Mouse (Mus musculus) lung, postnatal 36 days (tissue): Measurements from ENCODE around the gene Cdkn1c.
A peak's percentile ranks its signal among the peaks of the same experiment; 100 is the strongest.

Experiments
- DNase-seq: peaks from one replicate; pipeline ENCODE4 v3.0.0; 2022; ENCODE audit warnings: mixed read lengths

Gene Cdkn1c

DNA sequence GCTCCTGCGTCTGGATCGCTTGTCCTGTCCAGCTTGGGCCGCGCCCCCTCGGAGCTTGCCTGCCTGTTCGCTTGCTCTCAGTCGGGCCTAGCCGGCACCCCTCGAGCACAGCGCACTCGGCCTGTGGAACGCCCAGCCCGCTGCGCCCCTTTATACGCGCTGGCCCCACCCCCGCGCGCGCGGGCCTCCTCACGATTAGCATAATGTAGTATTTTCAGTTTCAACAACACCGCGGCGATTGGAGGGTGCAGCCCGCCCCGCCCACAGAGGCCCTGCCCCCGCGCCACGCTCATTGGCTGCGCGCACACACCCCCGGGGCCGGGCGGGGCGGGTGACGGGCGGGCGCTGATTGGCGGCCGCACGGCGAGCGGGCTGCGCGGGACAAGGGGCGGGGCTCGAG is at the start of gene Cdkn1c:
TSS of gene Cdkn1c (minus strand) at position 177 of the 400 bp plus-strand sequence.
- DNase-seq: peak; percentile 94

GRCm38 (mm10) chr7:143509566-143509965 is 48.7 kb upstream of the Cdkn1c start:
- DNase-seq: no peak

DNA sequence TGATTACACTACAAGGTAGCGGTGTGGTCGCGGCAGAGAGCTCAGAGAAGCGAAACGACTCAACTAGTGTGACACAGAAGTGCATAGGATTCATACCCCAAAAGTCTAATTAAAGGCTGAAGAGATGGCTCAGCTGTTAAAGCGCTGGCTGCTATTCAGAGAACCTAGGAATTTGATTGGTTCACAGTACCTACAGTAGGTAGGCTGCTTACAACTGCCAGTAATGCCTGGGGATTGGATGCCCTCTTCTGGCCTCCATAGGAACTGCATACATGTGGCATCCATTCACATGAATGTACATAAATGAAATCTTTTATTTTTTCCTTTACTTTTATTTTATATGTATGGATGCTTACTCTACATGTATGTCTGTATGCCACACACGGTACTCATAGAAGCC is 45.8 kb upstream of the Cdkn1c start:
- peak; percentile 83 for DNase-seq

GRCm38 (mm10) chr7:143506271-143506670 is 45.4 kb upstream of the Cdkn1c start:
- DNase-seq: no peak

GRCm38 (mm10) chr7:143505823-143506222 is 45.0 kb upstream of the Cdkn1c start:
- DNase-seq: peak; percentile 94

- DNase-seq: no peak
Observed at GRCm38 (mm10) chr7:143505411-143505810, 44.6 kb upstream of the Cdkn1c start.

GRCm38 (mm10) chr7:143503926-143504325 is 43.1 kb upstream of the Cdkn1c start:
- no peak for DNase-seq

- peak; percentile 54 for DNase-seq
Observed at GRCm38 (mm10) chr7:143502418-143503200, 41.8 kb upstream of the Cdkn1c start, which contains the start of gene Phlda2. TSS of gene Phlda2 (minus strand) at chr7:143503150.

DNA sequence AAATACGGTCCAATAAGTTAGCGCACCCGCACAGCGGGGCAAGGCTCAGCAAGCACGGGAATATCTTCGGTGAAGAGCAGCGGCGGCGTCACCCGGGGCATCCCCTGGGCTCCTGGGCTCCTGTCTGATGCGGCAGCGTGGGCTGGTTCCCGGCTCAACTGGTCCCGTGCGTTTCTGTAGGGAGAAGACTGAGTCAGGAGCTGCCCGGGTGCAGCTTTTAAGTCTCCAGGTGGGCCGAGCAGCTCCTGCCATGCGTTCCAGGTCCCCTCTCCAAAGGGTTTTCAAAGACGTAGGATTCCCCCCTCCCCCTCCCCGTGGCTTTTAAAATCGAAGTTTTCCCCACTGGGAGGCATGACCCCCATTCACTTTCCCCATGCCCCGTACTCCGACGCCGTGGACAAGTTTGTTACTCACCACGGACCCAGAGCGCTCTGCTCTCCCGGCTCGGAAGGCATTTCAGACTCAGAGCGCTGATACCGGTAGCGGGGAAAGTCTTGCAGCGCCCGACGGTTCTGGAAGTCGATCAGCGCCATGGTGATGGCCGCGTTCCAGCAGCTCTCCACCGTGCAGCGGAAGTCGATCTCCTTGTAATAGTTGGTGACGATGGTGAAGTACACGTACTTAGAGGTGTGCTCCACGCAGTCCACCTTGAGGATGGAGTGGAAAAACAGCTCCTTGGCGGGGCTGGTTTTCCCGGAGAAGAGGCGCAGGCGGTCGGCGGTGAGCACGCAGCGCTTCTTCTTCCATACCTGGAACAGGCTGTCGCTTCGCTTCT is 41.0 kb upstream of the Cdkn1c start:
- peak; percentile 75 for DNase-seq

- DNase-seq: peak; percentile 15
Observed at GRCm38 (mm10) chr7:143500912-143501311, 40.1 kb upstream of the Cdkn1c start.

GRCm38 (mm10) chr7:143498584-143498983 is 37.7 kb upstream of the Cdkn1c start:
- no peak for DNase-seq

DNA sequence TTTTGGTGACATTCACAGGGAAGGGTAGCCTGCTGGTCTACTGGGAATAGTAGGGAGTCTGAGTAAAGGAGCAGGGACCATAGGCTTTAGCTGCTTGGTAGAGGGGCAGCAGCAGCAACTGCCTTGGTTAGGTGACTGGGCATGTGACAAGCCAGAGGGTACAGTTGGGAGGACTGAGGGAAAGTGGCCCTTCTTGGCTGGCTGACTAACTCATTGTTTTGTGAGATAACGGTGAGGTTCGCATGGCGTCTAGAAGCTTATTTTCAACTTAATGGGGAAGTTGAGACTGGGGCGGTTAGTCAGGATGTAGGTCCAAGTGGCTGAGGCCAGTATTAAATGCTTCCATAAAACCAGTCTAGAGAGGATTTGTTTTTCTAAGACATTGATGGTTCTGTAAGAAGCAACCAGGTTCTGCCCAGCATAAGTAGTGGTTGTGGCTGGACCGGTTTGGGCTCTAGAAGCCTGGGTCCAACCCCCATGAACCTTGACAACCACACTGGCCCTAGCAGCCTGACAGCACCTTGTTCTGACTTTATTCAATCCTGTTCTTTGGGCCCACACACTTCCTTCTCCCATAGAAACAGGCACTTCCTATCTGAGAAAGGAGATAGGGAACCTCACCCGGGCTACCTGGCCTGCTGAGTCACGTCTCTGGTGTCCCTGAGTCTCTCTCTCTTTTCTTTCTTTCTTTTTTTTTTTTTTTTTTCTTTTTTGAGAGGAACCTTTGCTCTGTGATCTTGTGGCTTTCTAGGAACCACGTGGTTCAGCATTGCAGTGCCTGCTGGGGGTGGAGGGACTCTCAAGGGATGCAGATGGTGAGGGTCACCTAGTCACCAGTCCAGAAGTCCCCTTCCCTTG is 34.5 kb upstream of the Cdkn1c start:
- DNase-seq: no peak

DNA sequence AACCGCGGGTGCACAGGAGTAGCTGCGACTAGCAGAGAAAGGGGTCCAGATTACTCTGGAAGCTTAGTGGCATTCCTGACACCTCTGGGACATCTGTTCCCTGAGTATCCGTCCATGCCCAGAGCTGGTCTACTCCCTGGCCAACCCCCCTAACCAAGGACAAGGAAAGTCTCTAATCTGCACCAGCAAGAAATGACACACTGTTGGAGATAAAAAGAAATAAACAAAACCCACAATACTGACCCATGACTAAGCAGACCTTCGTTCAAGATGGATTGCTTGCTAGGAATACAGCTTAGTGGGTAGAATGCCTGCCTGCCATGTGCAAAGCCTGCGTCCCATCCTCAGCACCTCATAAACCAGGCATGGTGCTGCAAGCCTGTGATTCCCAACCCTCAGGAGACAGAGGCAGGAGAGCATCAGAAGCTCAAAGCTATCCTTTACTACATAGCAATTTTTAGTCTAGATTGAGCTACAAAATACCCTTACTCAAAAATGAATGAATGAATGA is 32.8 kb upstream of the Cdkn1c start:
- peak; percentile 9 for DNase-seq

DNA sequence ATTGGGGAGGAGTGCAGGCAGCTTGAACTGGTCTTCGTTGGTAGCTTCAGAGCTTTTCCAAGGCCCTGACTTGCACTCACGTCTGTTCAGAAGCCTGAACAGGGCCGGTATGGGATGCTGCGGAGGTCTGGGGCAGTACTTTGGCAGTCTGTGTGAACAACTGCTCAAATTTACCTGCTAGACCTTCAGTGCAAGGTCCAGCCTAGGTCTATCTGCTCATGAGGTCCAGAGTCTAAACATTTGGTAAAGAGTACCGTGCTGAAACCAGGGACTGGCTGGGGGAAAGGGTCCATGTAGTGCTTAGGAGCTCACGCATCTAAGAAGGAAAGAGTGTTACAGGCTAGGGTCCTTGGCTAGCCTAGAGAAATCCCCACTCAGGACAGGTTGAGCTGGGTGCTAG is 28.9 kb upstream of the Cdkn1c start:
- DNase-seq: no peak

- no peak for DNase-seq
Observed at GRCm38 (mm10) chr7:143482541-143482940, 21.7 kb upstream of the Cdkn1c start.

- DNase-seq: no peak
Observed at GRCm38 (mm10) chr7:143481806-143482387, 21.0 kb upstream of the Cdkn1c start.

GRCm38 (mm10) chr7:143480498-143480897 is 19.6 kb upstream of the Cdkn1c start:
- DNase-seq: peak; percentile 78

DNA sequence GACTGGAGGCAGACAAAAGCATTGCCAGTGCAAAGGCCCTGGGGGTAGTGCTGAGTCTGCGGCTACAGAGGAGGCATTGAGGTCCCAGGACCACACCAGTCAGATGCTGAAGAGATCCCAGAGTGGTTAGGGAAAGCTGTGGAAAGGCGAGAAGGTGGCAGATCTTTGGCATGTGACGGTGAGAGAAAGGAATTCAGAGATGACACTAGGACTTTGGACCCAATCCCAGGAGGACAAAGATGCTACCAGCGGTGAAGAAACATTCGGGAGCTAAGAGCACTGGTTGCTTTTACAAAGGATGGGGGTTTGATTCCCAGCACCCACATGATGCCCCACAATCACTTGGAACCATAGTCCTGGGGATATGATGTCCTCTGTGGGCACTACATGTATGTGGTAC is 16.9 kb upstream of the Cdkn1c start:
- DNase-seq: no peak

DNA sequence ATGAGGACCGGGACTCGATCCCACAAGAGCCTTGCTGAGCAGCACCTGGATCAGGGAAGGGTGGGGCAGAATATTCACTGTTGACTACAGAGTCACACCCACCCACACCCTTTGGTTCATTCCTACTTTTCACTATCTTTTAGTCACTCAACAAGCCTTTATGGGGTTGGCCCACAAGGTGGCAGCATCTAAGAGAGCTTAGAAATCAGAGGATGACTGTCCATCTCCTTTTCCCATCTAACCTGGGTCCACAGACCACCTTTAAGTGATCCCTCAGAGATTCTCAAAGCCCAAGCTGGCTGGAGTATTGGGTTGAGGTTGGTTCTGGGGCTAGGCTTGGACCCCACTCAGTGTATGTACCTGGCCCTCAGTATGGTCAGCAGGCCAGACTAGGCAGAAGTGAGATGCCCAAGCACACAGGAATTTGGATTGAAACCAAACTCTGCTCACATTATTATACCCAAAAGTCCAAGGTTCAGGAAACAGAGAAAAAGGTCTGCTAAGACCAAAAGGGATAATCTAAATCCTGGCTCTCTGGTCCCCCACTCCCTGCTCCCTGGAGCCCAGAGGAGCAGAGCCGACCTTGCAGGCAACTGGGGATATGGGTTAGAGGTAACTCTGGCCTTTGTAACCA is 16.0 kb upstream of the Cdkn1c start:
- DNase-seq: no peak

- DNase-seq: no peak
Observed at GRCm38 (mm10) chr7:143475876-143476275, 15.0 kb upstream of the Cdkn1c start.

GRCm38 (mm10) chr7:143474811-143475210 is 14.0 kb upstream of the Cdkn1c start:
- peak; percentile 15 for DNase-seq
